Mouse (Mus musculus) embryonic fibroblast, embryonic 13.5 days (primary cell): Measurements from ENCODE around the gene Arhgef10l. TPM values are rescaled to one million over a fixed set of nuclear protein-coding genes. Genes with fewer than 3 reads are reported as not detected.

Experiments
- H3K27ac ChIP-seq: 2 replicates; pipeline ENCODE4 v1.5.1; 2012; ENCODE audit warnings: low read length, control low read depth, inconsistent platforms; ENCODE audit not compliant: insufficient read depth
- H3K4me1 ChIP-seq: 2 replicates; pipeline ENCODE4 v1.6.1; 2011; ENCODE audit warnings: low read length; ENCODE audit not compliant: control insufficient read depth, insufficient read depth
- H3K4me3 ChIP-seq: 2 replicates; pipeline ENCODE4 v1.5.1; 2011; ENCODE audit warnings: mild to moderate bottlenecking, control low read depth, low read length; ENCODE audit not compliant: insufficient read depth
- CTCF ChIP-seq: IDR thresholded peaks from 2 replicates; pipeline ENCODE4 v1.5.1; 2011; ENCODE audit warnings: mild to moderate bottlenecking, control low read depth, low read length, moderate library complexity, borderline replicate concordance; ENCODE audit not compliant: insufficient read depth
- POLR2A ChIP-seq: IDR thresholded peaks from 2 replicates; pipeline ENCODE4 v1.6.1; 2011; ENCODE audit warnings: low read depth, mild to moderate bottlenecking, control low read depth, low read length, moderate library complexity
- polyA plus RNA-seq: library from polyadenylated mRNA; stranded (reverse); fragments of >200 nt; gene quantifications from 2 replicates; pipeline ENCODE4 v1.2.4, GENCODE M21; 2011; ENCODE audit warnings: low read depth; ENCODE audit not compliant: missing spikeins, insufficient read length

Arhgef10l gene
- polyA plus RNA-seq, 1 experiment = 12.6 TPM

DNA sequence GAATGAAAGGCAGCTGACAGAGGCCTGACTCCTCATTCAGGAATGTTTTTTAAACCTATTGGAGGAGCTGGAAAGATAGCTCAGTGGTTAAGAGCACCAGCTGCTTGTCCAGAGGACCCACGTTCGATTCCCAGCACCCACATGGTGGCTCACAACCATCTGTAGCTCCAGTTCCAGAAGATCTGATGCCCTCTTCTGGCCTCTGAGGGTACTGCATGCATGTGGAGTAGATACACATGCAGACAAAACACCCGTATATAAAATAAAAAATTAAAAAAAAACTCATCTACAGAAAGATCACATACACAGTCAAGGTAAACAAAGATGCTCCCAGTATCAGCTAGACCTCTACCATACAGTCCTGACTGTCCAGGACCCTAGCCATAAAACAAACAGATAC, 104.1 kb downstream of the Arhgef10l start:
- no peak overlapping the region for H3K4me3 ChIP-seq

DNA sequence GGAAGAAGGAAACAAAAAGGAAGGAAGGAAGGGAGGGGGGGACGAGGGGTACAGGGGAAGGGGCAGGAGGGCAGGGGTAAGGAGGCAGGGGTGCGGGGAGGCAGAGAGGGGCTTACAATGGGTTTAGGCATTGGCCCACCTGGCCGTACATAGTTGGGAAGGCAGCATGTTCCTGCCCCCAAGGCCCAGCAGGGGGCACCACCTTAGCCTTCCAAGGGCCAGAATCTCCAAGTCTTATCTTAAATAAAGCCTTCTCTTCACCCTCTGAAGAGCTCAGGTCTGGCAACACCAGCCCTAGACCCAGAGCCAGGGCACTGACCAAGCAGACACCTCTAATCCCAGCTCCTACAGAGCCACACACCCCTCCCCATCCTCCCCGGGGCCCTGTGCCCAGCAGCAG, 106.0 kb downstream of the Arhgef10l start:
- Histone ChIP-seq H3K4me3 (no peak overlapping the region), H3K4me1 (no peaks in the 10 kb centered on the region), H3K27ac (no peak overlapping the region)
- TF ChIP-seq CTCF (0 out of 2 replicates have a peak, but pooled peaks have one; percentile 7), POLR2A (no peak)

More for the DNA sequence above, 104.1 kb downstream of the Arhgef10l start:
- no peaks in the 10 kb centered on the region for H3K4me1 ChIP-seq
- no peak overlapping the region for H3K27ac ChIP-seq
- no peak for TF ChIP-seq CTCF
- no peak for TF ChIP-seq POLR2A

DNA sequence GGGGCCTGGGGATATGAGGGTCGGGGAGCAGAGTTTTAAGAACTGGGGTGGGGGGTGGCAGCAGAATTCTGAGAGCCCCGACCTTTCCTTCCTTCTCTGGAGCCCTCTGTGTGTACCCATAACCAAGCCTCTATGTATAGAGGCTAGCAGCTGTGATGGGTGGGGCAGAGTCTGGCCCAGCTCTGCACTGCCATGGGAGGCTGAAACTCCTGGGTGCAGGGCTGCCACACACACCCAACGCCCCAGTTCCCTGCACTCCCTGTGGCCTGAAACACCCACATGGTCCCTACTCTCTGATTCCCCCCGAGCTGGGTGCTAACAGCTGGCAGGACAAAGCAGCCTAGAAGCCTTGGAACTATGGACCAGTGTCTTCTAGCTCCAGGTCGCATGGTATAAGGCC, 107.6 kb downstream of the Arhgef10l start:
- TF ChIP-seq CTCF = no peak
- no peak for TF ChIP-seq POLR2A
- H3K4me3 ChIP-seq = no peak overlapping the region
- no peak overlapping the region for H3K27ac ChIP-seq
- no peaks in the 10 kb centered on the region for H3K4me1 ChIP-seq

DNA sequence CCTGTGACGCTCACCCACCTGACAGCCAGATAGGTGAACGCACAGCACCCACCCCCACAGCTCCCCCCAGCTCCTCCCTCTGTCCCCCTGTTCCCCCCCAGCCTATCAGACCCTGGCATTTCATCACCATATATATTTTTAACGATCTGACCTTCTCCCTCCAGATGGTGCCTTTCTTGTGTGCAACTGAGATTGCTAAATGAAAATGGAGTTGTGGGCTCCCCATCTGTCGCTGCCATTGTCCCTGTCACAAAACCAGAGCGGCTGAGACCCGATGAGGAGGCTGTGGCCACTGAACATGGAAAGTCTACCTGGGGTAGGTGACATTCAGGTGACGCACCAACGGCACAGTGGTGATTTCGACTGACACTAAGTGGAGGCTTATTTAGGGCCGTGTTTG, 109.3 kb downstream of the Arhgef10l start:
- no peak for TF ChIP-seq POLR2A
- H3K4me1 ChIP-seq = no peaks in the 10 kb centered on the region
- no peak overlapping the region for H3K4me3 ChIP-seq
- no peak overlapping the region for H3K27ac ChIP-seq

DNA sequence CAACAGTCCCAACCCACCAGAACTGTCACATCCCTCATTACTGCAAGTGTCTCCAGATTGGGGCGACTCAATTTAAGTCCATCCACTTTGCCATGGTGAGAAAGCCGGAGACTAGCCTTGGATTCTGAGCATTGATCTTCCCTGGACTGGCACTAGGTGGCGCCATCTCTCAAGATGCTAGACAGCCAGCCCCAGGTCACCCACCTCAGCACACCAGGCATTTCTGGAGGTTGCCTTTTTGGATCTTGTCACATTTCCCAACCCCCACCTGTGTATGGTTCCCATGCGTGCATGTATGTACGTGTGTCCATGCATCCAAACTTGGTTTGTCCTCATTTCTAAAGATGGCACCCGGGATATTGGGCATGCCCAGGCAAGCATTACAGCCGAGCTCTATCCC, 110.5 kb downstream of the Arhgef10l start:
- no peak overlapping the region for H3K4me3 ChIP-seq
- TF ChIP-seq CTCF = peak; percentile 64
- no peak for TF ChIP-seq POLR2A

DNA sequence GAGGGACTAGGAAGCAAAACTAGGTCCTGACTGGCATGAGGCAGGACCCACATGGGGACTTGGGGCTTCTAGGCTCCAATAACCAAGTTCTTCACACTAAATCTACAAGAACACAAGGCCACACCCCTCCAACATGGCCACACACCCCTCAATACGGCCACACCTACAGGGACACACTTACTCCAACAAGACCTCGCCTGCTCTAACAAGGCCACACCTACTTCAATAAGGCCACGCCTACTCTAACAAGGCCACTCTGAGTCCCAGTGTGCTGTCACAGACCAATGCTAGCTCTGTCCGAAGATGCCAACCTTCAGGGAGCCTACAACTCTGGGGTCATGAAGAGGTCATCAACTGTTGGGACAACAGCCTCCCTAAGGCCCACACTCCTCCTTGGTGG, 111.3 kb downstream of the Arhgef10l start:
- Histone ChIP-seq H3K4me1 (no peaks in the 10 kb centered on the region), H3K4me3 (no peak overlapping the region), H3K27ac (no peak overlapping the region)
- no peak for TF ChIP-seq POLR2A
- no peak for TF ChIP-seq CTCF

More for the DNA sequence above, 110.5 kb downstream of the Arhgef10l start:
- no peaks in the 10 kb centered on the region for H3K4me1 ChIP-seq
- H3K27ac ChIP-seq = no peak overlapping the region

DNA sequence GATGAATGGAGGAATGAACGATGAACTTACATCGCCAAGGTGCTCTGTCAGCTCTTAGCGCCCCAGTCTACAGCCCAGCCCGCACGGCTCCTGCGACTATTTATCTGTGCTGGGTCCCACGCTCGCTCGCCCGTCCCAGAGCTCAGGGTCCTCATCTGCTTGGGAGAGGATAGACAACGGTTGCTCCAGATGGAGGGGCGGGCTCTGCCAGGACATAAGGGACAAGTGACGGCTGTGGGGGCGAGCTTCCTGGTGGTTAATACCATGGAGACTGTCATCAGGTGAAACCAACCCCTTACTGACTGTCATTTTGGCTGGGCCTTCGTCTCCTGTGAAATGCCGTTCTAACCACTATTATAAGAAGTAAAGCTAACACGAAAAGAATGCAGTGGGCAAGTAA, 114.0 kb downstream of the Arhgef10l start:
- Histone ChIP-seq H3K27ac (no peak overlapping the region), H3K4me1 (no peaks in the 10 kb centered on the region), H3K4me3 (no peak overlapping the region)
- TF ChIP-seq CTCF (no peak), POLR2A (no peak)

DNA sequence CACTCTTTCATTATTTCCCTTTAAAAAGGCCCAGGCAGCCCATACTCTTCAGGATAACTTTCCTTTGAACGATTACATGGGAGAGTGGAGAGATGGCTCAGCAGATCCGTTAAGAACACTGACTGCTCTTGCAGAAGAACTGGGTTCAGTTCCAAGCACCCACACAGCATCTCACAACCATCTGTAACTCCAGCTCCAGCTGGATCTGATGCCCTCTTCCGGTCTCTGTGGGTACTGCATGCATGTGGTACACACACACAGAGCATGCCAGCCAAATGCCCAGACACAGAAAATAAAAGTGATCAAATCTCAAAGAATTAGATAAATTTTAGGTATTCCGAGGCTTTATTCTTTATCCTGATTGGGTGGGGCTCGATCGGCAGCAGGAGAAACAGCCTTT, 115.1 kb downstream of the Arhgef10l start:
- Histone ChIP-seq H3K4me3 (no peak overlapping the region), H3K4me1 (no peaks in the 10 kb centered on the region), H3K27ac (no peak overlapping the region)
- TF ChIP-seq CTCF (no peak), POLR2A (no peak)

DNA sequence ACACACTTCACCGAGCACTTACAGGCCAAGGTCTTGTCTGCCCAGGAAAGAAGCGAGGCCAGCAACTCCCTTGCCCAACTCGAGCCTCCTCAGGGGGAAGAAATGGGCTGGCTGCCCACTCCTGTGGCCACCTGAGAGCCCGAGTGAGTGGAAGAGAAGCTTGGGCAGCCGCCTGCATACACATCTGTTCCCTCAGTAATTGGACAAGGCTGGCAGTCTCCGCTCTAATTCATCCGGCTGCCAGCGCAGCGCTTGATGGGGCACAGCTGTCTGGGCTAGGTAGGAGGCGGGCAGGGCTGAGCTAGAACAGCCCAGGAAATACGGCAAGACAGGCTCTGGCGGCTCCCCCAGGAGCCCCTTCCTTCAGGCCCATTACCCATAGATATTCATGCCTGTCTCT, 115.8 kb downstream of the Arhgef10l start:
- no peak for TF ChIP-seq POLR2A
- no peak for TF ChIP-seq CTCF

DNA sequence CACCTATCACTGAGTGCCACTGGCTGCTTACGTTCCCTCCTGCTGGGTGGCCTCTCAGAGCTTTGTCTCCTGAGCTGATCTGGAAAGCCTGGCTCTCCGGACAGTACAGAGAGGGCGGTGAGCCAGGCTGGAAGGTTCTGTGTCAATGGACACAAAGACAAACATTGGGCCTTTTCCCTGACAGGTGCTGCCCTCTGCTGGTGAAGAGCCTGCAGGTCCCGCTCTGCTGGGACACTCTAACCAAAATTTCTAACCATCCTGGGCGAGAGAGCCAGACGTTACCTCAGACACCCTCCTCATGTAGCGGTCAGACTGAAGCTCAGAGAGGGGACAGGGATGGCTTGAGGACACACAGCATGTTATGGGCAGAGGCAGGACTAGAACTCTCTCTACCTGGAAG, 118.3 kb downstream of the Arhgef10l start:
- TF ChIP-seq POLR2A (no peak), CTCF (peak; percentile 84)
- no peak overlapping the region for H3K4me3 ChIP-seq
- H3K27ac ChIP-seq = no peak overlapping the region
- H3K4me1 ChIP-seq = no peaks in the 10 kb centered on the region

More for the DNA sequence above, 115.8 kb downstream of the Arhgef10l start:
- Histone ChIP-seq H3K4me1 (no peaks in the 10 kb centered on the region), H3K4me3 (no peak overlapping the region), H3K27ac (no peak overlapping the region)

DNA sequence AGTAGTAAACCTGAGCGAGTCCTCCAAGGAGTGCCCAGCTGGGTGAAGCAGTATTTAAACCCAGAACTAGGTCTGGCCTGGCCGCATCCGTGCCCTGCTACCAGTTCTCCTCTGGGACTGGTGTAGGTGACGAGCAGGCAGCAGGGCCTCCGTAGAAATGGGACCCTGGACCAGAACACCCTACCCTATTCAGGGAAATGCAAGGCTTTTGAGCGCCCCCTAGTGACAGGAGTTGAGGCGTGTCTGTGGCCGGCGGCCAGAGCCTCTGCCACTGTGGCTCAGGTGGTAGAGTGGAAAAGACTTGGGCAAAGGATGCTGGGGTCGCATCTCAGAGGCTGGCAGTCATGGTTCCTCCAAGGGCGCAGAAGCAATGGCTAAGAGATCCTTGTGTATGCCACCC, 126.7 kb downstream of the Arhgef10l start:
- Histone ChIP-seq H3K27ac (no peak overlapping the region), H3K4me1 (peaks cover 9% of the 10 kb centered on the region), H3K4me3 (no peak overlapping the region)
- TF ChIP-seq POLR2A = no peak
- TF ChIP-seq CTCF = peak; percentile 51
